Mouse (Mus musculus): Measurements from ENCODE around the gene Kmt2b. TPM values are rescaled to one million over a fixed set of nuclear protein-coding genes. Genes with fewer than 3 reads are reported as not detected.

Gene Kmt2b
- total RNA-seq, 2 experiments from 2014 or later, result 29.5 to 35.8 TPM

- DNase-seq, result peak; percentile 93
Observed at GRCm38 (mm10) chr7:30599933-30600353, 11.4 kb upstream of the Kmt2b start.

DNA sequence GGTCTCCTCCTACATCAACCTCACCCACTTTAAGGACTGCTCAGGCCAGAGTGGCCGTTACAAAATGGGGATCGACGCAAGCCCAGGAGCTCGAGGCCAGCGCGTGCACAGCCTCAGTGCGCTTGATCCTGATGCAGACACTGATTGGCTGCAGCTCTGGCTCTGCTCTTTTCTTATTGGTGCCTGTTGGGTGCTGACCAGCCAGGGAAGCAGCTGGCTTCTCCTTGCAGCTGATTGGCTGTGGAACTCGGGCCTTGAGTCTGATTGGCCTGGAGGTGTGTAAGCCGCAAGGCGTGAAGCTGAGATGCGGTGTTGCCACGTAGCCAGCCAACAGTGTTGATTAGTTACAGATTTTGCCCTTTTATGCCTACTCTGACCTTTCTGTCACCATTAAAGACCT, 10.3 kb upstream of the Kmt2b start, which contains the start of gene Zbtb32:
TSS of gene Zbtb32 (minus strand) at position 124 of the 400 bp plus-strand sequence.
- DNase-seq, result no peak

DNA sequence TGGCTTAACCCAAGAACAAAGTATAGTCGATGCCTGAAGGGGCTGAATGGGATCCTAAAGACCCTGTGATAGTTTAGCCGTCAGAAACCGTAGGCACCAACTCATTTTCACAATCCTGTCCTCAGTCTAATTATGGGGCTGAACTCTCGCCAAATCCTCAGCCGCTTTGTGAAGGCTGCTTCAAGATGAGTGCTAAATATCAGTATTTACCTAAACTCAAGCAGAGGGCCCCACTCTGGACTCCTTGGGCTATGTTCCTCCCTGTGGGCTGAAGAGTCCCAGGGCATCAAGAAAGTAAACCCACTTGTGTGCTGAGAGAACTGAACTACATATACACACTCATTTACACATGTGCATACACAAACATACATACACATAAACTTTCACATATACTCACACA, 8.3 kb upstream of the Kmt2b start:
- DNase-seq, result no peak

GRCm38 (mm10) chr7:30596093-30596492, 7.6 kb upstream of the Kmt2b start:
- DNase-seq, result no peak

DNA sequence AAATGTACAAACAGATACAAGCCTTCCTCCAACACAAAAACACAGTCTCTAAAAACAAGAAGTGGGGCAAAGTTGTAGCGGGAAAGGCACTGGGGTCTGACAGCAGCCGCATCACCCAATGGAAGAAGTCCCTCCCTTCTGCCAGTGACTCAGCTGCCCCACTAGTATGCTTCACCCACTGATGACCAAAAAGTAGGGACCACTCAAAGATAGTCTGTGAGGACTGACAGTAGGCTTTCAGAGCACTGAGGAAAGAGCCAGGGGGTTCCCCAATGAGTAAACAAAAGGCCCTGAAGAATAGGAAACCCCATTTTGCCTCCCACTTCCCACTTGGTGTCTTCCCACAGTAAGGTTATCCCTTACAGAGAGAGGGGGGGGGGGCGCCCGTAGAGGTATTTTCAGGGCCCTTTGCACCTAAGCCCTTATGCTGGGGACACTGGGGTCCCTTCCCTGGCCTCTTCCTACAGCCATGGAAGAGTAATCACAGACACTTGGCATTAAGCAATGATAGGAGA, 6.0 kb upstream of the Kmt2b start:
- DNase-seq, result no peak

DNA sequence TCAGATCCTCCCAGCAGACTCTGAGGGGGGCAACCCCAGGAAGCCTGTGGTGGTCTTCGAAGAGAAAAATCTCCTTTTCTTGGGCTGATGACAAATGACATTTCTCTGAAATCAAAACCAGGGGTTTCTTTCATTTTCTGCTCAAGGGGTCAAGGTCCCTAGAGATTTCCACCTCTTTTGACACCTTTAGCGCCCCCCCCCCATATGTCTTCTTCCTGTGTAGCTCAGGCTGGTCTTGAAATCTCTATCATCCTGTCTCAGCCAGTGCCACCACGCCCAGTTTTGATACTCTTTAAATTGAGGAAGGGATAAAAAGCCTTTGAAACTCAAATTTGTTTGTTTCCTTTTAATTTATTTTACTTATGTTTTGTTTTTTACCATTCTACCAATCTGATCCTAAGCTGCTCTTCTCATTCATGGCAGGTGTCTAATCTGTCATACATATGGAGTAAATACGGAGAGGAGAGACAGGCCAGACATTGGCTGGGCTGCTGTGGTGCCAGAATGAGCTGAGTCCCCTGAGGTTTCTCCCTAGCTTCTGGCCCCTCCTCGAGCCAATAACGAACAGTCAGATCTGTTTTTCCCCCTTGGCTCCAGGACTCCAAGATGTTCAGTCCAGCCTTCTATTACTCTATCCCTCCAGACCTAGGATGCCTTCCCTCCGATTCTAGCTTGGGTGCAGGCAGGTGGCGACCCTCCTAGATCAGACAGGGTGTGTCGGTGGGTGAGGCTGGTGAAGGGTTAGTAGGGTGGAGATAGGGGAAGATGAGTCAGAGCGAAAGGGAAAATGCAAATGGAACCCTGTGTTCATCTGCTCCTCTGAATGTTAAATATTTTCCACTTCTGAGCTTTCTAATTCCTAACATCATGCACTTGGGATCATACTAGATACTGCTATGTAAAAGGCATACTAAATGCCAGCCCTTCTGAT, 5.3 kb upstream of the Kmt2b start:
- DNase-seq, result no peak

- DNase-seq, result no peak
Observed at GRCm38 (mm10) chr7:30592772-30593423, 4.4 kb upstream of the Kmt2b start.

DNA sequence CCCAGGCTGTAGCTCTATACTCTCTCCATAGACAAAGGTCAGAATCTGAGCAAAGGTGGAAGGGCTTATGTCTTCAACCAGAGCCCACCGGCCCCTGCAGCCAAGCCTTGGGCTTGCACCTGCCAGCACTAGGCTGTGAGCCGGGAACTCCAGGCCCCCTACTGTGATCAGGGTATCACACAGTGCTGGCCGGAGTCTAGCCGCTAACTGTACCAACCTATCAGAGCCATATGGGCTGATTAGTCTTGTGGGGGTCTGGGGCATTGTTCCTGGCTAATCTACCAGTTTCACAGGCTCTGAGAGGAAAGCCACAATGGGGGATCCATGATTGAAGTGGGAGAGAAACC, 3.1 kb upstream of the Kmt2b start:
- DNase-seq, result no peak

DNA sequence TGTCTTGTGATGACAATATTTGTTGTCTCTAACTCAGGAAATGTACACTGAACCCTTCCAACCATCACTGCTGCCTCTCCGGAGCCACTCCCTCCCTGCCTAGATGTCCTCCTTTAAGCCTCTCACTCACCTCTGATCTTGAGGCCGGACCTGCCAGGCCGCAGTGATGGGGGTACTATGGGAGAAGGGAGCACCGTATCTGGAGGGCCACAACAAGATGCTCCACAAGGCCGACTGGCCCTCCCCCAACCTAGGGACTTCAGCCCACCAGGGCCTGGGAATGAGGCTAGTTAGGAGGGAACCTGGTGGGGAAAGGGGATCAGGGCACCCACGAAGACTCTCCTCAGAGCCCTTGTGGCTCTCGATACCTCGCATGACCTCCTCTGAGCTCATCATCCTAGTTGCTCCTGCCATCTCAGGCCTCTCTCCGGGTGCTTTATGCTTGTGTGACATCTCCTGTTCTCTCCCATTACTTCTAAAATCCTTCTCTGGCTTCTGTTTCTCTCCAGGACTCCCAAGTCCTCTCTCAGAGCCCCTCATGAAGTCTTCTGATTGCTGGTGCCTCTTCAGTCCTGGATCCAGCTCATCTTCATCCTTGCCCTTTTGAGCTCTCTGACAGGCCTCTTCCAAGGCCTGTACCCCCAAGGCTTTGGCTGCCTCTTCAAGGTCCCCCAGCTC, 2.5 kb upstream of the Kmt2b start:
- DNase-seq, result no peak

DNA sequence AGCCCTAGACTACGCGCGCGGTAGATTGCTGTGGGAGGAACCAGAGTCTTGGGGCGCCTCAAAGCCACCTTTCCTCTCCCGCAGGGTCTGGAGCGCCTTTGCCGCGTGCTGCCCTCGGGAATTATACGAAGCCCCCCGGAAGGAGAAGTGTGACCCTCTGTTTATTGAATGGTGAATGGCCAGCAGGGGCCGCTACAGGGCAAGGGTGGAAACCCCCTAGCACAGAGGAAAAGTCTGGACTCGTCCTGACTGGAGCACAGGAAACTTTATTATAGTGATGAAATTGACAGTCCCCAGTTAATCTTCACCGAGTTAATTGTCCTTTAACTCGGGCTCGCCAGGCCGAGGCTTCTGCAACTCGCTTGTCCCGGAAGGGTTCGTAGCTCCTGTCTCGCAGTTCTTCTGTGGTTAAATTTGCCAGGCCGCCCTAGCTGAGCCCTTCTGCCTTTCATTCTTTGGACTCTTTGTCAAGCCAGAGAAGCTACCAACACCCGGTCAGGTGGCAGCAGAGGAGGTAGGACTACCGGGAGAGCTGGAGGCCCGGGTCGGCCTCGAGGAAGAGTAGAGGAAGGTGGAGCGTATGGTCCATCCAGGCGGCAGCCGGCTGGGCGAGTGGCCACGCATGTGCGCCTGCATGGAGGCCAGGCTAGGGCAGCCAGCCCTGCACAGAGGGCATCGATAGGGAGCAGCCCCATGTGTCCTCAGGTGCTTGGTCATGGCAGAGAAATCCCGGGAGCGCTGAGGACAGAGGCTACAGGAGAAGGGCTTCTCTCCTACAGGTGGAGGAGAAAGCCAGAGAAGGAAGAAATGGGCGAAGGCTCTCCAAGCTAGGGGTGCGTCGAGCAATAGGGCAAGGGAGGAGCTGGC, 1.1 kb upstream of the Kmt2b start:
- peak; percentile 91 for DNase-seq

DNA sequence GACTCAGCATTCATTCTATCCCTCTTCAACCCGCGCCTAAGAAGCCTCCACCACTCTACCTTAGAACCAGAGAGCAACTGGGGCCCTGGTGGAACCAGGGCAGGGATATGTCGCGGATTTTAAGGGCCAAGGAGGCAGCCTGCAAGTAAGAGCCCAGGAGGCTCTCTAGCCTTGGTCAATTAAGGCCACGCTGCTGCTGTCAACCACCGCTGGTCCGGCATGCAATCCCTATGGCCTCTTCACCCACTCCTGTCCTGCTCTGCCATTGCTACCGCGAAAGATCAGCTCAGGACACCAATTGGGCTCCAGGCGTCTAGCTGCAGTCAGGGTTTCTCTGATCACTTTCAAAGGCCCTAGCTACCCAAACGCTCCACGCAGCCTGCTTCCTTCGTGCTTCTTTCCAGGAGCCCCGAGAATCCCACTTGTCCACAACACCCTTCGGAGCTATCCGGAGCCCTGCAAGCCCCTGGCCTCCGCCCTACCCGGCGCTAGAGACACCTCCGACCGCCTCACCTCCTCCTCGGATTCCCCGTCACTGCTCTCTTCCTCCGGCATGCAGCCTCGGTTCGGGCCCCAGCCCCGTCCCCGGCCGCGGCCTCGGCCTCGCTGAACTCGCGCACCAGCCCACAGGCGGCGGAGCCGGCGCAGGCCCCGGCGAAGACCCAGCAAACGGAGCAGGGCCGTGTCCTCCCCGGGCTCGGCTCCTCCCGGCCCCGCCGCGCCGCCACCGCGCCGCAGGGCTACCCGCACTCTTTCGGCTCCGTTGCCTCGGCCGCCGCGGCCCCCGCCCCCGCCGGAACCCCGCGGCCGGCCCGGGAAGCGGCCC, 471 bp downstream of the Kmt2b start:
- DNase-seq, result peak; percentile 65

DNA sequence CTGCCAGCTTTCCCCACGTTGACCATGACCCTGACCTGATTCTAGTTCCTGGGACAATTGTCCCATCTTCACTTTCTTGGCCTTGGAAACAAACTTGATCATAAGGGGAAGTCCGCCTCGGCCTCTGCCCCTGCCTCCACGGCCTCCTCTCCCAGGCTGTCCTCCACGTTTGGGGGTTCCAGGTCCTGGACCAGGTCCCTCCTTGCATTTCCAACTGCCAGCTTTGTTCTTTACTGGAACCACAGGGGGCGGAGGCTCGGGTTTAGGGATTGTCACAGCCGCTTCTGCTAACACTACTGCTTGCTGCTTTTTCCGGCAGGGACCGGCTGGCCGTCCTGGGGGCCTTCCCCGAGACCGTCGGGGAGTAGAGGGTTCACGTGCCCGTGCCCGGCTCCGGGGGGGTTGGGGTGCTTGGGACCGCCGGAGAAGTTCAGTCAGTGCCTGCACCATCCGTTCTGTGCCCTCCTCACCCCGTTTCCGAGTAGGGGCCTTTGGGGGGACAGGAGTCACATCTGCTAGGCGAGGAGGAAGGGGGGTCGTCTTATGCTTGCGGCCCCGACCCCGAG, 2.0 kb downstream of the Kmt2b start:
- peak; percentile 18 for DNase-seq

GRCm38 (mm10) chr7:30585170-30585569, 3.4 kb downstream of the Kmt2b start:
- no peak for DNase-seq

DNA sequence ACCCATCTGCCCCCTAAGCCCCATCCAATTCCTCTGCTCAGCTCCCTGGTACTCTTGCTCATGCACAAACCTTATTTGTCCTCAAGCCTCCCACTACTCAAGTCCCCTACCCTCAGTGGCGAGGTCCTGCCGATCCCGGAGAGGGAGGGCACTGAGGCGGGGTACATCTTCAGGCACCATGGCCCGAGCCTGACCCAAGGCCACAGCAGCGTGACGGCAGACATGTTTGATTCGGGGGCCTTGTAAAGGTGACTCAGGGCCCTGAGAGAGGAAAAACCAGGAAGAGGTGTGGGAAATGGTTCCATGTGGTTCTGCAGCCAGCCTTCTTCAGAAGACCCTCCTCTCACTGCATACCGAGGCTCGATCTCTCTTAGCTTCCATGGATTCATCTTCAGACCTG, 4.2 kb downstream of the Kmt2b start:
- peak; percentile 6 for DNase-seq

DNA sequence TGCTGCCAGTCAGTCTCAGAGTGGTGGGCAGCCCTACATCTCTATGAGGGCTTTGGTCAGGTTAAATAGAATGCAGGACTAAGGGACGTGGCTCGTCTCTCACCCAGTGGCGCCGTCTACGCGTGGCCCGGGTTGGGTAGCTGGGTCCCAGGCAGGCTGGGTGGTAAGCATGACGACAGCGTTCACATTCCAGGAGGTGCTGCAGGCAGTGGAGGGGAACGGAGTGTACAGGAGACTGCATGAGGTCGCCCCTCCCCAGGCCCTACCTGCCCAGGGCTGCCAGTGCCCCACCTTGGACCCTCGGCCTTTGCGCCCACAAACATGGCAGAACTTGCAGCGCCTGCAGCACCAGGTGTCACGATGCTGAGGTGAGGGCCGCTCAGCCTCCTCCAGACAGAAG, 7.0 kb downstream of the Kmt2b start:
- no peak for DNase-seq

DNA sequence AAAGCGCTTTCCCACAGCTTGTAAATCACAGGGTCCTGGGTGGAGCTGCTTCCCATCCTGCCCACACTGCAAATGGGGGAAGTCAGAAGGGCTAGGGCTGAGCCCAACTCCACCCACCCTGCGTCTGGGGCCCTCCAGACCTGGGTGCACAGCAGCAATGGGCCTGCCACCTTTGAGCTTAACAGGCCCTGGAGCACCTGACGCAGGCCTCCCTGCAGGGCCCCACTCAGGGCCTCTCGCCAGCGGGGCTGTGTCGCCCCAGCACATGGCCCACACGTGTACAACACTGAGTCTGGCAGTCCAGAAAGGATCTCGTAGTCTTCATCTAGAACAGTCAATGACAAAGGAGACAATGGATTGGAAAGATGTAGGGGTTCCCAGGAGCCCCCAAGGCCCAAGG, 8.6 kb downstream of the Kmt2b start:
- DNase-seq, result no peak

DNA sequence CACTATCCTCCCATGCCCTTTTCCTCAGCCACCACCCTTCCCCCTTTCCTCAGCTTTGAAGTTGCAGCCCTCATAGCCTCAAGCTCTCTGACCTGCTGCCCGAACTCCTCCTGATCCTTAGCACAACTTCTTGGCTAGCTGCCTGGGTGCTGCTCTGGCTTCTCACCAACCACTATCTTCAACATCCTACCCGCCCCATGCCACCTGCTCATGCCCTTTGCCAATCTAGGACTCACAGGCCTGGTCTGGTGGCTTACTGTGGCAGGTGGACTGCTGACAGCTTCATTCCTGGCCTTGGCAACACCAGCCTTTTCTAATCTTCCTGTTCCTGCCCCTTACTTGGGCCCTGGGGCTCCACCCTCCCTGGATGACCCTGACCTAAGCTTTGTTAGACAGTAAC, 15.6 kb downstream of the Kmt2b start:
- peak; percentile 81 for DNase-seq

DNA sequence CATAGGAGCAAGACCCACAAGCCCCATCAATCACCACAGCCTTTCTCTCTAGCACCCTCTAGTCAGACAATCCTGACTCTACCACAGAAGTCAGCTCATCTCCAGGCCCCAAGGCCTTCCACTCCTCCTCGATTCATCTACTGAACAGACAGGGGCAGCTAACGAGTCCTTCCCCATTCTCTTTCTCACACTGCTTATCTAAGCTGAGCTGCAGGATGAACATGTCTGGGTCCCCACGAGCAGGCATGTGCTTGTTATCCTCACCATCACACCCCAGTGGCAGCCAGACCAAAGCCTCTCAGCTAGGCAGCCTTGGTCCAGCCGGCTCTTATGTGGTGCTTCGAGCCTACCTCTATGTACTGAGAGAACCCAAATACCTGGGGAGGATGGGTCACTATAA, 16.1 kb downstream of the Kmt2b start:
- DNase-seq, result no peak

- DNase-seq, result no peak
Observed at GRCm38 (mm10) chr7:30567555-30567954, 21.0 kb downstream of the Kmt2b start.

GRCm38 (mm10) chr7:30566033-30566432, 22.5 kb downstream of the Kmt2b start:
- DNase-seq, result no peak
